Mouse (Mus musculus) cerebellum, adult (tissue): Measurements from ENCODE around the gene Hes1.

Experiments used
- ATAC-seq: cut with Nextera tagmentation; 2 replicates; pipeline ENCODE4 v1.9.2; 2017; ENCODE audit warnings: mild to moderate bottlenecking, moderate library complexity, mixed read lengths; ENCODE audit not compliant: insufficient number of reproducible peaks, low FRiP score, low TSS enrichment

The Hes1 gene

DNA sequence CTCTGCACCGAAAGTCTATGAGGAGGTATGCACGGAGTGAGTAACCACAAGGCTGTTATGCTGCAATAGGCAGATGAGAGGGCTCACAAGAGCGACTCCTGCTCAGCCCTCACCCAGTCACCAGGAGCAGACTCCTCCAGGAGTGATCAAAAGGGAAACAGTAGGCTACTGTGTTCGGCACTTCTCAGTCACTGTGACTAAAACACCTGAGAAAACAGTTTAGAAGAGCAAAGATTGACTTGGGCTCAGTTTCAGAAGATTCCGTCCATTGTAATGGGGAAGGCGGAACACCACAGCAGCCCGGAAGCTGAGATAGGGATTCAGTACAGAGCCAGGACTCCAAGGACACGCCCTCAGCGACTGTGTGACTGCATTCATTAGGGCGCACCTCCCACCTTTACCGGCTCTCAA lies 16.8 kb upstream of the Hes1 start:
- ATAC-seq, result no peak

DNA sequence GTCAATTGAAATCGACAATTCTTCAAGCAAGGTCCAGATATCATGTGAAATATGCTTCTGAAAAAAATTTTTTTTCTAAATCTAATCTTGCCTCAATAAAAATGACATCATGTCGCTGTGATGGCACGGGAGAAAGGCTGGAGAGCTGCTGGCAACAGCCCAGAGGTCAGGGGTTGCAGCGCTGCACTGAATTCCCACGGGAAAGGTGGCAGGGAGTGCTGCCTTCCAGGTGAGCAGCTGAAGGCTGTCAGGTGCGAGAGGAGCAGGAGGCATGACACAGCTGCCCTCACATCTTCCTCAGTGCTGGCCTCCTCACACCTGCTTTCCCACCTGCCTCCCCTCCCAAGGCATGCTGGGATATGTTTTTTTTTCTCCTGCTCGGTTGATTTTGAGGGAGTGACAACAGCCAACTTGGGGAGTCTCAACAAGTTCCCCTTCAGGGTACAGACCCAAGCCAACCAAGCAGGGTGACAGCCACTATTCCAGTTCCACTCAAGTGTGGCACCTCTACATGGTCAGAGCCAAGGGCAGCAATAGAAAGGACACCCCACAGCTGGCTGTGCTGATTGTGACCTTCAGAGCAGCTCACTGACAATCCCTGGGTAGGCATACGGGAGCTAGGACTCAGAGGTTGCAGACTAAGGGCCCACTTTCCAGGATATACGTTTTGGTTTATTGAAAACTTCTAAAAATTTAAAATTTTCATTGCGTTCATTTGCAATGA lies 13.3 kb upstream of the Hes1 start:
- ATAC-seq, result no peak

DNA sequence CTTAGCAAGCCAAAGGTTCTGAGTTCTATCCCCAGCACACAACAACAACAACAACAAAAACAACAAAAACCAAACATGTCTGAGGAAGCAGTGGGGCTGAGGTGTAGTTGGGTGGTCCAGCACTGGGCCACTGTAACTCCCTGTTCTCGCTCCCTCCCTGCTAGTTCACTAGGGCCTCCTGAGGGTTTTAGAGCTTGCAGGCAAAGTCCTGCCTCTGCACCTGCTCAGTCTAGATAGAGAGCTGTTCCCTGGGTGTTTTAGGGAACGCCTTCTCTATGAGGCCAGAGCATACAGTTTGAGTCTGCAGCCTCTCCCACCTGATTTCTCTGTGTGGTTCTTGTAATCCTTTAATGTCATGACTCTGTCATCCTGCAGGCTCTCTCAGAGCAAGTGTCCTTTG lies 11.9 kb upstream of the Hes1 start:
- ATAC-seq, result no peak

- ATAC-seq, result no peak
Measured at GRCm38 (mm10) chr16:30052839-30053511, 11.2 kb upstream of the Hes1 start.

DNA sequence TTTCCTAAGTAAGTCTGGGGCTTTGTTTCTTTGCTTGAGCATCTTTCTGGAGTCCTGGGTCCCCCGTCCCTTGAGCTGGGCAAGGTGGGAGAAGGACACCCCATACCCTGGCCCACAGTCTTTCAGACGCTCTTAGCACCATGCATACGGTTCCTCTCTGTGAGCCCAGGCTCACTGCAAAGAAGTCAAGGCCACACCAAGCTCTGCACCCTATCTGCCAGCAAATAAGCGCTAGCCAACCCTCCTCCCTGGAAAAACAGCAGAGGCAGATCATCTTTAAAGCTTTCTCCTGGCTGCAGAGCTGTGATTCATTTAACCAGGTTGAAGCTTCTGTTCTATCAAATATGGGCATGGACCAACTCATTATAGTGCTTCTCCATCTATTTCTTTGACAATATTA lies 9.6 kb upstream of the Hes1 start:
- no peak for ATAC-seq

DNA sequence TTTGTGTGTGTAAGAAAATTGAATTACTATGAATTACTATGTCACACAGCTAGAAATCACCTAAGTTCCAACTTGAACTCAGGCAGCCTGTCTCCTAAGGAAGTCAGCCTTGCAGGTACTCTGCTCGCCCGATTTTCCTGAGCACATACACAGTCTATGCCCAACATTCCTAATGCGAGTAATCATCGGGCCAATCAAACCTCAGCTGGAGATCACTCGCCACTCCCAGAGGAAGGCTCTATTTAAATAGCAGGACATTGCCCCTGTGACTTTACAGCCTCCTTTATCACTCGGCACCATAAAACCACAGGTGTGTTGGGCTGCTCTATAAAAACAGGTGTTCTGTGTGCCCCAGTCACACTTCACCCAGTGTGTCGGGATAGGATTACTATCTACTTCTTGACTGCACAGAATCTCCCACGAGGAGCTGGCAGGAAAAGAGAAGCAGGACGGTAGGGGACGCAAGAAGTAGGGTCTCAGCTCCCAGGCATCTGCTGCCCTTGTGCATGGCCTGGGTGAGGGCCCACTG lies 8.8 kb upstream of the Hes1 start:
- no peak for ATAC-seq

GRCm38 (mm10) chr16:30055927-30056326 lies 8.3 kb upstream of the Hes1 start:
- no peak for ATAC-seq

DNA sequence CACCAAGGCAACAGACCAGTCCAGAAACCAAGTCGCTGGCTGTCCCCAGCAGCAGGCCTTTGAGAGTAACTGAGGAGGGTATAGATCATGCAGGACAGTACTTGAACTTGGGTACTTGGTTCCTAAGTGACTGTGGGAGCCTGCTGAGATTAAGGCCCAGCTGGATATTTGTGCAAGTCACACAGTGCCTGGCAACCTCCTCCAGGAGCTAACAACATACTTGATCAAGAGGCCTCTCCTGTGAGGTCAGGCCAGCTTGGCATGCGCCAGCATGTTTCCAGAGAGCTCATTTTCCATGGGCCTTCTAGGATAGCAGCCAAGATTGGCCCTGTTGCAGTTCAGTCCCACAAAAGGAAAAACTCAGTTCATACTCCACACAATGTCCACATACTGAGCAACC lies 7.3 kb upstream of the Hes1 start:
- no peak for ATAC-seq

DNA sequence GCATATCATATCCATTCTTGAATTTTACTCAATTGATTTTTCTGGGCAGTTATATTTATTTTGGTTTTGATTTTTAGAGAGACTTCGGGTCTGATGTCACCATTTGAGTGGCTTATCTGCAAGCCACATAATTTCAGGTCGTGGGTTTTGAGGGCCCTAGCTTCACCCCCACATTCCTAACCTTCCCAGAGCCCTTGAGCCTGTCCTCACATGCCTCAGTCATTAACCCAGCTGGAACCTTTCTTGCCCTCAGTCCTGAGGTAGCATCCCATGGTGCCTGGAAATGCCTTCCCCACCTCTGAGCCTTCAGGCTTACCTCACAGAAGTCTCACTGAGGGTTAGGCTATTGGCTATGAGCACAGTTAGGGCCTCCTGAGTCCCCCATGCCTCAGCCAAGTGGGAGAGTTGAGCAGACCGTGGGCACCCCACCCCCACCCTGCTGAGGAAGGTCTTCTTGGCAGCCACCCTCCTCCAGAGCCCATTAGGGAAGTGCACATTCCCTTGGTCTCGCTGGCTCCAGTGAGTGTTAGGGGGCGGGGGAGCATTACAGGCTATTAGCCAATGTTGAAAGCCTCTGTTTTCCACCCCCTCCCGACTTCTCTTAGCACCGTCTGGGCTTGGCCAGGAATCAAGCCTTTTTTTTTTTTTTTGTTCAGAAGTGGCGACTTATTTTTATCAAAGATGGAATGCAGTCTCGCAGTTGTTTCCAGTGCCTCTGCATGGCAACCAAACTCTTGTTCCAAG lies 5.0 kb upstream of the Hes1 start:
- no peak for ATAC-seq

DNA sequence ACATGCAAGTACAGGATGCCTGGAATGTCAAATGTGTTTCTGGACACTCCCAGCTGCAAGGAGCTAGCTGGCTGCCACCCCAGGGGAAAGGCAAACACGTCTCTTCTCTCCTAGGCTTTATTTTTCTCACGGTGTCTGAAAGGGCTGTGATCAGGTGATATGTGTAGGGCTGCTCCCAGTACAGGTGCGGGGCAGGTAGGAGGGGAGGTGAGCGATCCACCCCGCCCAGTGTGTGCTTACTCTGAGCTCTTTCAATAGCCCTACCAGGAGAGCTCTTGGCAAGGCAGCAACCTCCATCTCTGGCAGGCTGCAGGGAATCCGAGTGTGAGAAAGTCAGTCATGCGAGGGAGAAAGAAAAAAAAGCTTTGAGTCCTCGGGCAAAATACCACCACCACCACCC lies 3.8 kb upstream of the Hes1 start:
- no peak for ATAC-seq

DNA sequence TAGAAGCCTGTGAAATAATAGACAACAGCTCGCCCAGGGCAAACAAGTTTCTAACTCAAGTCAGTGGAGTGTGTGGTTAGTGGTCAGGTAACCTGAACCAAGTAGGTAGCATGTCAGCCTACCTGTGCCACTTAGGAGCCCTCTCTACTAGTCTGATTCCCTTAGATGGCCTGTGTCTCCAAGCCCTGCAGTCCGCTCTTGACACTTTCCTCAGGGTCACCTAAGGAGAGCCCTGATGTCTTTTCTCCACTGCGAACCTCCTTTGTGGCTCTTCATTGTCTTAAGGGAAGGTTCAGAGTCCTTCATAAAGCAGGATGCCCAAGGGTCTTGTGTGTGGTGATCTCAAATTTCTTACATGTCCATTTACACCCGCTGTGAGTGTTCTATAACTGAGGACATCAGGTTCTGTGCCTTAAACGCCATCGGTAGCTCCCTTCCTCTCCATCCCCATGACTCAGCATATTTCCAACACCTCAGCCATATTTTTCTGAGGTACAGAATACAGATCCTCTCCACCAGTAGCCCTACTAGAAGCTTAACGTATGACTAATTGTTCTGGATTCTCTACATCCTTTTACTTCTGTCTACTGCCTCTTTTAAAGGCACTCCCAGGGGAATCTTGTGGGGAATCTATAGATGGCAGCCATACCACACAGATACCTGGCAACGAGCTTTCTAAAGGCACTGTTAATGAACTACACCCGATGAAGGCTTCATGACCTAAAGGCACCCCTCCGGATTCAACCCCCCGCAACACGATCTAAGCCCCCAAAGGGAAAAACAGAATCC lies 1.7 kb upstream of the Hes1 start:
- no peak for ATAC-seq

- ATAC-seq, result no peak
Measured at GRCm38 (mm10) chr16:30063121-30063881, 883 bp upstream of the Hes1 start.

- no peak for ATAC-seq
Measured at GRCm38 (mm10) chr16:30064613-30065012, 429 bp downstream of the Hes1 start.

DNA sequence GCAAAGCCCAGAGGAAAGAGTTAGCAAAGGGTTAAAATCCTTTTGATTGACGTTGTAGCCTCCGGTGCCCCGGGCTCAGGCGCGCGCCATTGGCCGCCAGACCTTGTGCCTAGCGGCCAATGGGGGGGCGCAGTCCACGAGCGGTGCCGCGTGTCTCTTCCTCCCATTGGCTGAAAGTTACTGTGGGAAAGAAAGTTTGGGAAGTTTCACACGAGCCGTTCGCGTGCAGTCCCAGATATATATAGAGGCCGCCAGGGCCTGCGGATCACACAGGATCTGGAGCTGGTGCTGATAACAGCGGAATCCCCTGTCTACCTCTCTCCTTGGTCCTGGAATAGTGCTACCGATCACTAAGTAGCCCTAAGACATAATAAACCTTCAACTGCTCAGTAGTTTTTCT lies 893 bp downstream of the Hes1 start:
- no peak for ATAC-seq

- ATAC-seq, result no peak
Measured at GRCm38 (mm10) chr16:30065537-30066183, 1.5 kb downstream of the Hes1 start.

- ATAC-seq, result no peak
Measured at GRCm38 (mm10) chr16:30066184-30066851, 2.1 kb downstream of the Hes1 start.

DNA sequence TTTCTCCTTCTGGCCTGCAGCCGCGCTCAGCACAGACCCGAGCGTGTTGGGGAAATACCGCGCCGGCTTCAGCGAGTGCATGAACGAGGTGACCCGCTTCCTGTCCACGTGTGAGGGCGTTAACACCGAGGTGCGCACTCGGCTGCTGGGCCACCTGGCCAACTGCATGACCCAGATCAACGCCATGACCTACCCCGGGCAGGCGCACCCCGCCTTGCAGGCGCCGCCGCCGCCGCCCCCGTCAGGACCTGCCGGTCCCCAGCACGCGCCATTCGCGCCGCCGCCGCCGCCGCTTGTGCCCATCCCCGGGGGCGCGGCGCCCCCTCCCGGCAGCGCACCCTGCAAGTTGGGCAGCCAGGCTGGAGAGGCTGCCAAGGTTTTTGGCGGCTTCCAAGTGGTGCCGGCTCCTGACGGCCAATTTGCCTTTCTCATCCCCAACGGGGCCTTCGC lies 2.7 kb downstream of the Hes1 start:
- no peak; the same call in 1 of the 2 replicates for ATAC-seq
